Mouse (Mus musculus) gonadal fat pad, adult 2 months (tissue): Measurements from ENCODE around the gene Osbpl7. TPM values are rescaled to one million over a fixed set of nuclear protein-coding genes. Genes with fewer than 3 reads are reported as not detected.

Experiments used
- DNase-seq: peaks from one replicate; pipeline ENCODE4 v3.0.0-alpha.2; 2012; ENCODE audit warnings: low read depth
- polyA plus RNA-seq: library from polyadenylated mRNA; depleted of rRNA; stranded (reverse); fragments of >200 nt; gene quantifications from 2 replicates; pipeline ENCODE4 v1.2.3, GENCODE M21; 2012

The Osbpl7 gene
- polyA plus RNA-seq, 1 experiment = 30.5 TPM

DNA sequence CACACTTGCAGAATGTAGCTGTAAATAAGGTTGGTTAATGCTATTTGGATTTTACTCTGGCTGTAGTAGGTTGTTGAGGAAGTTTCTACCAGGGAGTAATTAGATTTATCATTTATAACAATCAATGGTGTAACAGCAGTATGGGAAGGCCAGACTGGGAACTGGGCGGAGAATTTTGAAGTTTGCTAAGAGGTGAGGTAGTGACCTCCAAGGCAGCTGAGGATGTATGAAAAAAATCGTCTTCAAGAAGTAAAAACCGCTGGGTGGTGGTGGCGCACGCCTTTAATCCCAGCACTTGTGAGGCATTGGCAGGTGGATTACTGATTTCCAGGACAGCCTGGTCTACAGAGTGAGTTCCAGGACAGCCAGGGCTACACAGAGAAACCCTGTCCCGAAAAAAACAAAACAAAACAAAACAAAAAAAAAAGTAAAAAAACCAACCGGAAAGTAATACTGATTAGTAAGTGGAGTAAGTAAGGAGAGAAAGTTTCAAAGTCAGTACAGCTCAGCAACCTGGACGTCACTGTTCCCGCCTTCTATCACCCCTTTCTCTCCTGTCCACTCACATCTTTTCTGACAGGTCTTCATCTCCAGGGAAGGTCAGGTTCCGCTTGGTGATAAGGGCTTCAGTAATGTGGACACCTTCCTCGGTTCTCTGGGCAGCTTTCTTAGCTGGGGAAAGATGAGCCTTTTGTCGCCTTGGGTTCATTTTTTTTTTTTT, 10.0 kb upstream of the Osbpl7 start:
- DNase-seq = no peak

DNA sequence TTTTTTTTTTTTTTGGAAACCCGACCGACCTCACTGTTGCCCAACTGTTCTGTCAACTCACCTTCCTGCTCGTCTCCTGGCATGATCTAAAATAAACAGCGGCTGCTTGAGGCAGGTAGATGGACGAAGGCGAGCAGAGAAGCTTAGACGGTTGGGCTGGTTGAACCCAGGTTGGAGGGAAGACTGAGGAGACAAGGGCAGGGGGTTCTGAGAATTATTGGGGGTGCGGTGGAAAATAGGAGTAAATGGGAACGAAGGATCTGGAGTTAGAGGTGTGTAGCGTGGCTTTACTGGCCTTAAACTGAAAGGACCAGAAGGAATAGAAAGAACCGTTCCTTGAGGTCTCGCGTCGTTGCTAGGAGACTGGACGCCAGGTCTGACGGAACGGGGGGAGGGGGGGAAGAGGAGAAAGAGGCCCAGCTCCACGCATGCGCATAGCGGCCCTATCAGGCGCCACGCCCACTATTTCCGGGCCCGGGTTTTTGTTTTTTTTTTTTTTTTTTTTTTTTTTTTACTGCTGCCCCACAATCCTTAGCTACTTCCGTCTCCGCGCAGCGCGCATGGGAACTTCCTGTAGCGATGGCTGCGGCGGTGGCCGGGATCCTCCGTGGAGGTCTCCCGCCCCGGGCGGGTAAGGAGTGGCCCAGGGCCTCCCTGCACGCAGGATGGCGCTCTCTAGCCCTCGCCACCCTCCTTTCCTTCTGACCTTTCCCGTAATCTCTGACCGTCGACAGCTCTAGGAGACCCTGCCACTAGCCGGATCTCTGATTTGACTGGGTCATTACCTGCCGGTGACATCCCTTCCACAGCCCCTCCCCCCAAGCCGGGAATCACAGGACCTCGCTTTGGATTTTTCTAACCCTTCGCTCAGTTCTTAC, 9.2 kb upstream of the Osbpl7 start, which contains the start of the genes Lrrc46 and Mrpl10:
Gene Lrrc46 (minus strand): TSS at position 386 of the 878 bp plus-strand sequence.
Gene Mrpl10 (plus strand): TSS at position 539 of the 878 bp plus-strand sequence.
- DNase-seq = no peak

DNA sequence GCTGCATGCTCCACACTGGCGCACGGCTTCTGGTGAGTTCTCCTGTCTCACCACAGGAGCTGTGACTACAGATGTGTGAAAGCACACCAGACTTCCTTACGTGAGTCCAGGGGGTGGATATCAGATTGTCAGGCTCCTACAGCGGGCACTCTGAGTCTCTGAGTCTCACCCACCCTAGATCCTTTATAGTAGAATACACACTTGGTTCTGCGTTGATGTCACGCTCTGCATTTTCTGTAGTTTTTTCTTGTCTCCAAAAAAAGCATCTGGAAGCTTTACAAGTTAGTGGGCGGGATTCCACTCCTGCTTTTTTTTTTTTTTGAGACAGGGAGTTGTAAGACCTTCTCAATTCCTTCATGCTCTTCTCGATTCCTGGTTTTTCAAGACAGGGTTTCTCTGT, 5.5 kb upstream of the Osbpl7 start:
- no peak for DNase-seq

DNA sequence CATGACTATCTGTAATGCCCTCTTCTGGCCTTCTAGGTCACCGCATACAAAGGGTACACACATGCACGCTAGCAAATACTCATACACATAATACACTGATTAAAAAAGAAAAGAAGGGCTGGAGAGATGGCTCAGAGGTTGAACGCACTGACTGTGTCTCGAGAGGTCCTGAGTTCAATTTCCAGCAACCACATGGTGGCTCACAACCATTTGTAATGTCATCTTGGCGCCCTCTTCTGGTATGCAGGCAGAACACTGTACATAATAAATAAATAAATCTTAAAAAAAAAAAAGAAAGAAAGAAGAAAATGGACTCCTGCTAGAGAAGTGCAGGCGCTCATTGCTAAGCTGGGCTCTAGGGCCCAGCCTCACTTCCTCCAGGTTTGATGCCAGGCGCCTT, 4.6 kb upstream of the Osbpl7 start:
- no peak for DNase-seq

DNA sequence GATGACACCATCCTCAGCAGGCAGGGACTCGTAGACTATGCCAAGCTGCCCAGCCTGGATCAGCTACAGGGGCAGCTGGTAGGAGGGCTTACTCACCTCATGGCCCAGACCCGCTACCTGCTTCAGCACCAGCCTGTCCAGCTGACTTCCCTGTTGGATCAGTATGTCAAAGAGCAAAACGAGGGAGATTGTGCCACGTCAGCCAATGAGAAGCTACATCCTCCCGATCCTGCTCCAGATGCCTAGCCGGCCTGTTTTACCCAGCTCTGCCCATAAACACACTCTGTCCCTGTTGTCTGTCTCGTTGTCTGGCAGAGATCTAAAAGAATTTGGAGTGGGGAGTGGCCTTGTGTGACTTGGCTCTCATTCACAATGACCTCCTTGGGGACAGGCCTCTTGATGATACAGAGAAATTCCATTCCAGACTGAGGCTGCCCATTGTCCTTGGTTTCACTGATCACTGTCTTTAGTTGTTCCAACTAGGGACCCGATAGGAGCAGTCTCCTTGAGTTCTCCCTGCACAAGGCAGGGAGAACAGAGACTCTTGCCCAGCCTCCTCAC, 2.3 kb upstream of the Osbpl7 start:
- DNase-seq = no peak

DNA sequence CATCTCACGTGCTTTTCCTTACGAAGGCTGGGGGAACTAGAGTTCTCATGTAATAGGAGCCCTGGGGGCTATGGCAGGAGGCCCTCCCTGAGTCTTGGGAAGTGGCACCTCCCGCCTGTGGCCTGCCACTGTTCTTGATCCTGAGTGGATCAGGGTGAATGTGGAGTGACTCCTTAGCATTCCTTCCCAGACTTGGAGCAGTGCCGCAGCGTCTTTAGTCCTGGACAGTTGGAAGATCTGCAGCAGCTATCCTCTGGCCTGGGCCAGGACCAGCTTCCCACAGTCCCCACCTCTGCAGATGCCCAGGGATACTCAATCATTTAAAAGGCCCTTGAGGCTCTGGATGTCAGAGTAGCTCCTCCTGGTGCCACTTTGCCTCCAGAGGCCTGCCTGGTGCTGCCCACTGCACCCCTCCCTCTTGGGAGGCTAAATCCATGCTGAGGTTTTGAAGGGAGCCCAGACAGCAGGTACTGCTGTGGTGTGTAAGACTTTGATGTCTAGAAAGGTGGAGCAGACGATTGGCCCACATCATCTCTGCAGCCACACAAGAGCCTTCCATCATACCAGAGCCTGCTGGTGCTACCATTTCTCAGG, 839 bp upstream of the Osbpl7 start:
- no peak for DNase-seq

DNA sequence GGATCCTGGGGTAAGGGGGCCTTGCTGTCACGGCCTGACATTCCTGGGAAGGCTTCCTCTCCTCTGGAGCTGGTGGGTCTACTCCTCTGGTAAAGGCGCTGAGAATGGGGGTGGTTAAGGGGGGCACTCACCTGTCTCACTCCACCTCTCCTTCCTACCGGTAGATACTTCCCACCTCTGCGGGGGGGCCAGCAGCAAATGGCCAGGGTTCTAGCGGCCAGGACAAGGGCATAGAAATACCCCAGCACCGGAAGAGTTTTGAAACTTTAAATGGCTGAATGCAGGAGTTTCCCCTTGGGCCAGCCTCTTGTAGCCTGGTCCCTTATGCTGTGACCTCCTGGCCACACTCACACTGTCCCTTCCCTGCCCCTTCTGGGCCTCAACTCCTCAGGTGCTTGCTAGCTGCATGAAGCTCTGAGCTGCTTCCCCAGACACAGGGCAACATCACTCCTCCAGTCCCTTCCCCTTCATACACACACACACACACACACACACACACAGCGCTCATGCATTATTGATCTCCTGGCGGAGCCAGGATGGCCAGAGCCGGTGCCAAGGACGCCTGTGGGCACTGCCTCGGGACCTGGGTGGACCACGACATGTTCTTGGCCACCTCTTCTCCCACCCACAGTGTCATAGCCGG, 637 bp downstream of the Osbpl7 start:
- no peak for DNase-seq

DNA sequence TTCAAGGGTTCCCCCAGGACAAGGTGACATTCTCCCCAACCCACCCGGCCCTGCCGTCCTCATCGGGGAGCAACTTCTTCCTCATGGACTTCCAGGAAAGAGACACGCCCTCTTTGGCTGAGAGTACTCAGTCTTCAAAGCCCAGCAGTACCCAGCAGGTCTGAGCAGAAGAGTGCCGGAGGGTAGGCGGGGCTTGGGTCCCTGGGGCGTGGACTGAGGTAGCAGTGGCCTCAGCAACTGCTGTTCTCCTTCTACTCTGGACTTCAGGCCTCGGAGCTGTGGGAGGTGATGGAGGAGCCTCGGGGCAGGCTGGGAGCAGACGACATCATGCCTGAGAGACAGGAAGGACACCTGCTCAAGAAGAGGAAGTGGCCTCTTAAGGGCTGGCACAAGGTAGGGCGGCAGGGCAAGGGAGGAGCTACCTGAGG, 1.8 kb downstream of the Osbpl7 start:
- DNase-seq = no peak

DNA sequence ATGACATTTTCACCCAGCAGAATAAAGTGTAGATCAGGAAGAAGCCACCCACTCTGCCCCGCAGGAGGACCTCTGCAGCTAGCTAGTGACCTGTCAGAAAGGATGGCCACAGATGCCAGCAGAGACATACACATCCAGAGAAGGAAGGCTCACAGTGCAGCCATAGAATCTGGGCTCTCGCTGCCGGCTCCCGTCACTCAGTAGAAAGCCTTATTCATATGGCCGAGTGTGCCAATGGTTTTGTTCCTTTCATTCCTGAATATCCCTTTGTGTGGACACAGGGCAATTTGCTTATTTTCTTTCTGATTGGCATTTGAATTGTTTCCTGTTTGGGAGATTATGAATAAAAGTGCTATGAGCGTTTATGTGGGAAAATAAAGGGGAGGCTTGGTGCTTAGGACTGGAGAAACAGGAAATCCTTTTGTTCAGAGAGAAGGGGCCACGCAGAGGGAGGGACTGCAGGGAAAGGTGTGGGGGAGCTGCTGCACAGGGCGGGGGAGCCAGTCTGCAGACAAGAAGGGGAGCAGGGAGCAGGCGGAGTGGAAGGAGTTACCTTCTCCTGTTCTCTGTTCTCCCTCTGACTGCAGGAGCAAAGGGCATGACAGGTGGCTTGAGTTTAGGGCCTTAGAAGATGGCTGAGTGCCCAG, 13.0 kb downstream of the Osbpl7 start:
- no peak for DNase-seq

DNA sequence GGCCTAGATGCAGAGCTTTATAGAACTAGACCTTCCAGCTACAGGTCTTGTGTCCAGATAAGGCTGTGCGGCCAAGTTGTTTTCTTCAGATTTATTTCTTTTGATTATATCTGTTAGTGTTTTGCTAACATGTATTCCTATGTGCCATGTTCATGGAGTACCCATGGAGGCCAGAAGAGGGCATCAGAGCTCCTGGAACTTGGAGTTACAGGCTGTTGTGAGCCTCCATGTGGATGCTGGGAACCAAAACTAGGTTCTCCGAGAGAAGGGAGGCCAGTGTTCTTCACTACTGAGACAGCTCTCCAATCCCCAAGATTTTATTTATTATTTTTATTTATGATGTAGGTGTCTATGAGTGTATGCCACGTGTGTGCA, 13.5 kb downstream of the Osbpl7 start:
- no peak for DNase-seq

DNA sequence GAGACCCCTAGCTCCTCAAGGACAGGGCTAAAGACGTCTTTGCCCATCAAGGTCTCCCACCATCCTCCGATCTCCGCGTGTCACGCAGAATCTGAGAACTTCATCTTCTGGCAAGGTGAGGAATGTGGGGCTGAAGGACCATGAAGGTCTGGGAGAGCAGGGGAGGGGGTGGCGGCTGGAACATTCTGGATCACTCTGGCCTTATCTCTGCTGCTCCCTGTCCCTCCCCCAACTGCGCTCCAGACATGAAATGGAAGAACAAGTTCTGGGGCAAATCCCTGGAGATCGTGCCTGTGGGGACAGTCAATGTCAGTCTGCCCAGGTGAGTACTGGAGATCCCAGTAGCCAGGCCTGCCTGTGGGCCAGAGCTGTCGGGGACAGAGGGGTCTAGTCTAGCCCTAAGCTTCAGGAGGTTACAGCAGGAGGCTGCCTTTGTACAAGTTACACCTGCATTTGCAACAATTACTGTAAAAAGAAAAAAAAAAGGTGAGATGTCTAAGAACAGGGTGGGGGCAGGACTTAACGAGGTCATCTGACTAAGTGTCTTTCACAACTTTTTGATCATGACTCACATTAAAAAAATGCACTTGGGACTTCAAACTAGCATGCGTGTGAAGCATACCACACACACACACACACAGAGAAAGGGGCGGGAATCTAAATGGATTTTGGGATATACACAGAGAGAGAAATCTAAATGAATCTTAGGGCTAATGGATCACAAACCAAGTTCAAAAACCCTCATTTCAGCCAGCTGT, 15.3 kb downstream of the Osbpl7 start:
- DNase-seq = no peak

DNA sequence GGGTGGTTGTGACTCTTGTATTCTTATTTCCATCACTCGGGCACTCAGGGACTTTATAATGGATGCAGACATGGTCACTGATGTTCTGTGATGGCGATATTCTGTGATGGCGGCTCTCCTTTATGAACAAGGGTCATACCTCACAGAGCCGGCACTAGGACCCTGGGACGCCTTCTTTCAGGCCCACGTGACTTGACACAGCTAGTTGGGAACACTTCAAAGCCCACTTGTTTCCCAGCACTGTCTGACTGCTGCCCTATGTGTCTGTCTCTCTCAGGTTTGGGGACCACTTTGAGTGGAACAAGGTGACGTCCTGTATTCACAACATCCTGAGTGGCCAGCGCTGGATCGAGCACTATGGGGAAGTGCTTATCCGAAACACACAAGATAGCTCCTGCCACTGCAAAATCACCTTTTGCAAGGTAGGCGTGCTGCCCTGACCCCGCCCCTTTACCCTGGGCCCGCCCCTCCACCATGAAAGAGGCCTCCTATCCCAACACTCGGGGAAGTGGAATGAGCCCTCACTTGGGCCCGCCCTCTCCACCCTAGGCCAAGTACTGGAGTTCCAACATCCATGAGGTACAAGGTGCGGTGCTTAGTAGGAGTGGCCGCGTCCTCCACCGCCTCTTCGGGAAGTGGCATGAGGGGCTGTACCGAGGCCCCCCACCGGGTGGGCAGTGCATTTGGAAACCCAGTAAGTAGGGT, 16.4 kb downstream of the Osbpl7 start:
- no peak for DNase-seq

DNA sequence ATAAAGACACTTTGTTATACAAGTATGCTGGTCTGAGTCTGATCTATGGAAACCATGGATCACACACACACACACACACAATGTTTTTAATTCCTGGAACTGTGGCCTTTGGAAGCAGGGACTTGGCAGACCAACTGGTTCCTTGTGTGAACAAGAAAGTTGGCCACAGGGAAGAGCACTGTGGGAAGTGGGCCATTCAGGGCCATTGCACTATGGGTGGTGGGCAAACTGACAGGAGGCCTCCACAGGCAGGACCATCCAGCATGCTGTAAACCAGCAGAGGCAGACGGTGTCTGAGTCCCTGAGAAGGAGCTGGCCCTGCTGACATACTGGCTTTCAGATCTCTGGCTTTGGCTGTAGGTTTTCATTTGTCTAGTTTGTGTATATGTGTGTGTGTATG, 18.9 kb downstream of the Osbpl7 start:
- no peak for DNase-seq

DNA sequence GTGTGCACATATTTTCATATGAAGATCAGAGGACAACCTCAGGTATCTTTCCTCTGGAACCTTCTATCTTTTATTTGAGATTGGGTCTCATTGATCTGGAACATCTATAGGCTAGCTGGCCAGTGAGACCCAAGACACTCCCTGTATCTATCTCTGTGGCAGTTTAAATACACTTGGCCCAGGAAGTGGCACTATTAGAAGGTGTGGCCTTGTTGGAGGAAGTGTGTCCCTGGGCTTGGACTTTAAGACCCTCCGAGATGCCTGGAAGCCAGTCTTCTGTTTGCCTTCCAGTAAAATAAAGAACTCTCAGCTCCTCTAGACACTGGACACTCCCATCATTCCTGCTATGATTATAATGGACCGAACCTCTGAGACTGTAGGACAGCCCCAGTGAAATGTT, 19.3 kb downstream of the Osbpl7 start:
- DNase-seq = no peak

DNA sequence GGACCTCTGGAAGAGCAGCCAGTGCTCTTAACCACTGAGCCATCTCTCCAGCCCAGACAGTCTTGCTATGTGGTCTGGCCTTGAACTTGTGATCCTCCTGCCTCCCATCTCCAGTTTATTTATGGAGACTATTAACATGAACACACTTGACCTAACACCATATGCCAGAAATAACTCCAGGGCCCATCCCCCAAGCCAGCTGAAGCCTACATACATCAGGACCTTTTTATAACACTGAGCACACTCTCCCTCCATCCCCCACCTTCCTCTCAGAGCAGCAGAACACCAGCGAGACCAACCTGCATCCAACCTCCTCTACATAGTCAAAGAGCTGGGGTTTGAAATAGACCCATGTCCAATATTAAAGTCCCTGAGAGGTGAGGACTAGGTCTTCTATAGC, 20.7 kb downstream of the Osbpl7 start:
- no peak for DNase-seq

DNA sequence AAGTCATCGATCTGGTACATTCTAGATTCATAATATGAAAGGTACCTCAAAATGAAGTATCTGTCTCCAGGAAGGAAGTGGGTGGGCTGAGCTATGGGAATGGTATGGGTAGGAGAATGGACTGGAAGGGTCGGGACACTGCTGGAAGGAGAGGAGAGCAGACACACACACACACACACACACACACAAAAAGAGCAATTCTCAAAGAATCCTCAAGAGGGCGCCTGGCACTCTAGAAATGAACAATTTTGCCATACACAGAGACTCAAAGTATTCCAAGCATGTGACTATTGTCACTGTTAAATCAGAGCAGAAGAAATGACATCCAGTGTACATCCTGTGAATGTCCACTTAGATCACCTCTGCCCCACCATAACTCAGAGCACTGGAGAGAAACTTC, 22.1 kb downstream of the Osbpl7 start:
- DNase-seq = no peak

DNA sequence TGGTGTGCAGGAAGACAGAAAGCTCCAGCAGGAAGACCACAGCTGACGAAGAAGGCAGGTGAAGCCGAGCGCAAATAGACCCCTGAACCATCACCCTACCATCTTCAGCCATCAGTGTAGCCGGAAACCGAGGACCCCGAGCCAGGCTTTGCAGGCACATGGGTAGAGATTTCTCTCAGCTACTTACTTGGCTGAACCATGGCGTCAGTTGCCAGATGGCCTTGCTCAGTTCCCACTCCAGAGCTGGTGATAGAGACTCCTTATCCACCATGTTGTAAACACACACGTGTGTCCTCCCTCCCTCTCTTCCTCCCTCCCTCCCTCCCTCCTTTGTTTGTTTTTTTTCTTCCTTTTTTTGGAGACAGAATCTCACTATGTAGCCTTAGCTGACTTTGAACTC, 23.8 kb downstream of the Osbpl7 start:
- DNase-seq = no peak

DNA sequence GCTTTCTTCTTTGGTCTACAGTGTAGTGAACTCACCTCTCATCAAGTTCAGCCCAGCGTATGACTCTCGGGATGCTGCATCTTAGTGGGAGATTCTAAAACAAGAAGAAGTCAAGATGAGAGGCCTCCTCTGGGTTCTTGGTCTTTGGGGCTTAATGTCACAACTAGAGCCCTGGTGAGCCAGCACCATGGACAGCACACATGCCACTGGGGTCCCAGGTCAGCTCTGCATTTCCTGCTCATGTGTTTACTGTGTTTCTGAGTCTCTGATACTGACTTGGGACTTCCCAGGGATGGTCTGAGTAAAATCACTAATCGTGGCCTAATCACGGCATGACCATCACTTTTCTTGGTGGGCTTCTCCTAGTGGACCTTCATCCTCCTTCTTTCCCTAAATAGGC, 28.3 kb downstream of the Osbpl7 start:
- DNase-seq = no peak

DNA sequence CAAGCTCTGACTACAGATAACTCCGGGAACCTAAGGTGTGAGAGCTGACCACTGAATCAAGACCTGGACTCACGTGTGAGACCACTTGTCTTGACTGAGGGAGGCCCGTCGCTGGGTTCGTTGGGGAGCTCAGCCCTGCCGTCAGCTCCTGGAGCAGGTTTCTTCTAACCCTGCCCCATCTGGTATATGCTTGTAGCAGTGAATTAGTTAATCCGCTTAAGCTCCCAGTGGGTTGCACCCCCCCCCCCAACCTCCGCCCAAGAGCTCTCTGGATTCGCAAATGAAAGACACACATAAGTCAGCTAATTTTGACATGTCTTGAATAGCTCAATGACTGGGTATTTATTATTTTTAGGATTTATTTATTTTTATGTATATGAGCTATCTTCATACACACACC, 29.9 kb downstream of the Osbpl7 start:
- DNase-seq = no peak

DNA sequence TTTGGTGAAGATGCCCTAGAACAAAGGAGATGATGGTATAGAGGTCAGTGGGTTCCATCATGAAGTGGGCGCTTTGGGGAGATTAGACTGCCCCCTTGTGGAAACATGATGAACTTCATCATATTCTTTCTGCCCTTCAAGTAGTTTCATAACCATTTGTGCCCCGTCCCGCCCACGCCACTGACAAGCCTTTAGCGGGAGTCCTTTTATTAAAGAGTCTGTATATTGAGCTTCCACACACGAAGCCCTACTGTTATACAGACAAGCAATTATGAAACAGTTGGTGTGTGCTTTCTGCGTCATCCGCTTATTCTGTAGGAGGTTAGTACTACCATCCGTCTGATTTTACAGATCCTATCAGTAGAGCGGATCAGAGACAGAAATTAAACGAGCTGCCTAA, 32.5 kb downstream of the Osbpl7 start:
- peak; percentile 24 for DNase-seq
